Mouse (Mus musculus) liver, embryonic 11.5 days (tissue): Measurements from ENCODE around the gene Cd84. TPM values are rescaled to one million over a fixed set of nuclear protein-coding genes. Genes with fewer than 3 reads are reported as not detected.
A peak's percentile ranks its signal among the peaks of the same experiment; 100 is the strongest.

Source experiments
- ATAC-seq: fragments of 200-750 bp; cut with Nextera tagmentation; replicated peaks from 2 replicates; pipeline ENCODE4 v1.8.0; 2017; ENCODE audit warnings: moderate number of reproducible peaks, mild to moderate bottlenecking, moderate TSS enrichment, moderate library complexity; ENCODE audit not compliant: low FRiP score
- DNase-seq: peaks from one replicate; pipeline ENCODE4 v3.0.0-alpha.2; 2017; ENCODE audit warnings: low spot score
- H3K27ac ChIP-seq: fragments of 300-500 bp; sonication (generic); 2 replicates; pipeline ENCODE4 v1.5.1; 2014; ENCODE audit warnings: mild to moderate bottlenecking, low read depth, low read length, control low read depth
- H3K27me3 ChIP-seq: fragments of 300-500 bp; sonication (generic); replicated peaks from 2 replicates; pipeline ENCODE4 v1.6.1; 2014; ENCODE audit warnings: low read length, mixed read lengths; ENCODE audit not compliant: control insufficient read depth, insufficient read depth
- H3K36me3 ChIP-seq: fragments of 300-500 bp; sonication (generic); 2 replicates; pipeline ENCODE4 v1.6.1; 2014; ENCODE audit warnings: mild to moderate bottlenecking, low read length, moderate library complexity, mixed read lengths; ENCODE audit not compliant: control insufficient read depth, insufficient read depth
- H3K4me1 ChIP-seq: fragments of 300-500 bp; sonication (generic); replicated peaks from 2 replicates; pipeline ENCODE4 v1.6.1; 2014; ENCODE audit warnings: low read length, mixed read lengths; ENCODE audit not compliant: control insufficient read depth, insufficient read depth
- H3K4me2 ChIP-seq: fragments of 300-500 bp; sonication (generic); 2 replicates; pipeline ENCODE4 v1.6.1; 2014; ENCODE audit warnings: mild to moderate bottlenecking, control low read depth, moderate library complexity
- H3K4me3 ChIP-seq: fragments of 300-500 bp; sonication (generic); 2 replicates; pipeline ENCODE4 v1.5.1; 2014; ENCODE audit warnings: low read depth, low read length, control low read depth
- H3K9ac ChIP-seq: fragments of 300-500 bp; sonication (generic); 2 replicates; pipeline ENCODE4 v1.6.1; 2014; ENCODE audit warnings: low read depth, low read length, control low read depth
- H3K9me3 ChIP-seq: fragments of 300-500 bp; sonication (generic); 2 replicates; pipeline ENCODE4 v1.6.1; 2016; ENCODE audit warnings: low read length, inconsistent platforms, mixed read lengths; ENCODE audit not compliant: control insufficient read depth
- WGBS: fragments of 180-500 bp; shearing (Covaris S2); extraction: QIAGEN DNeasy Blood & Tissue Kit; methylation state at CpG from one replicate; pipeline ENCODE4 v1.1.7; 2014; 5-methylcytosine and 5-hydroxymethylcytosine counted together
- polyA plus RNA-seq: library from polyadenylated mRNA; unstranded; fragments of >200 nt; fragmentation: Nextera tagmentation; extraction: Ambion mirVana; gene quantifications from 2 replicates; pipeline ENCODE4 v1.2.1, GENCODE M21; 2014

The Cd84 gene
- polyA plus RNA-seq, 1 experiment from 2014 or later: 4.3 TPM

DNA sequence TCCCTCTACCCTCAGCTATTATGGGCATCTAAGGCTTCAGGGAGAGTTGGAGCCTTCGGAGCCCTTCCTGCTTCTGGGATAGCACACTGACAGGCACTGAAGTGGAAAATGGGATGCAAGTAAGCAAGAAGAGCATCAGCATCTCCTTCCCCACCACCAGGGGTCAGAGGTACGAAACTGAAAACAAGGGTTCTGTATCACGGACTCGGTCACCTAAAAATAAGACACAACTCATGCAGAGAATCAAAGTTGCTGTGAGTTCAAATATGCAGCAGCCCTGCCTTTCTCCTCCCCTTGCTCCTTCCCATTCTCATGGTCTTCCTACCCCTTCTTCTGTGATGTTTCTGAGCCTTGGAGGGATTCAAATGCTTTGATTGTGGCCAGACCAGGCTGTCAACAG lies 14.0 kb upstream of the Cd84 start:
- H3K27me3 ChIP-seq: no peaks in the 10 kb centered on the region
- H3K36me3 ChIP-seq: no peaks in the 10 kb centered on the region
- H3K4me1 ChIP-seq: no peaks in the 10 kb centered on the region
- DNase-seq (no peak), ATAC-seq (no peak)
- WGBS: 41% methylated on average over 4 of the region's 4 CpGs
- no peaks in the 10 kb centered on the region for H3K9me3 ChIP-seq
- no peak overlapping the region for H3K27ac ChIP-seq
- H3K4me3 ChIP-seq: no peak overlapping the region
- no peak overlapping the region for H3K4me2 ChIP-seq
- no peak overlapping the region for H3K9ac ChIP-seq

DNA sequence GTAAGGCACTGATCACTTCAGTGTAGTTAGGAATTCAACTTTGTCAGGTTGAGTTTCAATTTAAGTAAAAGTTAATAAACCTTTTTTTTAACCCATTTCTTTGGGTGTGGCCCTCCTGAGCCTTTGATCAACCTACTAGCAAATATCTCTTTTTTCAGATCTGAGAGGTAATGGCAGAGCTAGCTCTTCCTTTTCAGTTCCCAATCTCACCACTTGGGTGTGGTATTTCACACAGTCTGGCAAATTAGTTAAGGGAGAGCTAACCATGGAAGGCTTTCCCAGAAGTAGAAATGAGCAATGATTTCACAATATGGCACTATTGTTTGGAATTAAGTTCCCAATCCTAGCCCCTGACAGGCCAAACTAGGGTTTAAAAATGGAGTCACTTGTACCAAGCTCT lies 13.3 kb upstream of the Cd84 start:
- H3K4me3 ChIP-seq: no peak overlapping the region
- no peaks in the 10 kb centered on the region for H3K27me3 ChIP-seq
- ATAC-seq (no peak), DNase-seq (no peak)
- no peaks in the 10 kb centered on the region for H3K9me3 ChIP-seq
- no peak overlapping the region for H3K9ac ChIP-seq
- H3K36me3 ChIP-seq: no peaks in the 10 kb centered on the region
- no peak overlapping the region for H3K4me2 ChIP-seq
- H3K4me1 ChIP-seq: no peaks in the 10 kb centered on the region
- H3K27ac ChIP-seq: no peak overlapping the region

GRCm38 (mm10) chr1:171827674-171828073 lies 11.8 kb upstream of the Cd84 start:
- Histone ChIP-seq H3K36me3 (no peaks in the 10 kb centered on the region), H3K9me3 (no peaks in the 10 kb centered on the region), H3K4me2 (no peak overlapping the region), H3K4me3 (no peak overlapping the region), H3K4me1 (no peaks in the 10 kb centered on the region), H3K9ac (no peak overlapping the region), H3K27me3 (no peaks in the 10 kb centered on the region), H3K27ac (no peak overlapping the region)
- ATAC-seq: no peak
- no peak for DNase-seq

GRCm38 (mm10) chr1:171840450-171841023 lies 1.0 kb downstream of the Cd84 start:
- peak overlapping the region; percentile 38 for H3K4me2 ChIP-seq
- no peak overlapping the region for H3K27ac ChIP-seq
- WGBS: 58% methylated on average over 4 of the region's 4 CpGs

DNA sequence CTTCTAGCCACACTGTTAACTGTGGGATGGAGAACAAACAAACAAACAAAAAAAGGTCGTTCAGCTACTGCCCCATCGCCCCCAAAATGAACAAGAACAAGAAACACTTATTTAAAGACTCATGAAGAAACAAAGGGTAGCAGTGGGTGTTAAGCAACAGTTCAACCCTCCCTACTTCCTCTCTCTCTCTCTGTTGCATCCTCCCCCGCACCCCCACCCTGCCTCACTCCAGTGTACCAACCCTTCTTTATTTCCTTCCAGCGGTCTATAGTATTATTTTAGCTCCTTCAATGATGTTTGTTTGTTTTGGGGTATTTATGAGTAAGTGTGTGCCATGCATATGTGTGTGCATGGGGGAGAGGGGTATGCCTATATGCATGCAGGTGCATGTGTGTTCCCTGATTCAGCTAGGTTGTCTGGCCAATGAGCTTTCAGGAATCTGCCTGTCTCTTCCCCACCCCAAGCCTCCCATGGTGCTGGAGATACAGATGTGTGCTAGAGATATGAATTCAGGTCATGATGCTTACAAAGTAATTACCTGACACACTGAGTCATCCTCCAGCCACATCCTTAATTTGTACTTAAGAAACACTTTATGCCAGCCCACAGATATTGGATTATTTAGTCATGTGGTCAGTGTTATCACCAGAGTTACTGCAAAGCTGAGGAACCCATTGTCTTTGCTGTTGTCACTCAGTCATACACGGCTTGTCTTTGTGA lies 5.7 kb downstream of the Cd84 start:
- Histone ChIP-seq H3K4me3 (no peak overlapping the region), H3K4me2 (no peak overlapping the region), H3K27me3 (no peaks in the 10 kb centered on the region), H3K36me3 (no peaks in the 10 kb centered on the region), H3K9ac (no peak overlapping the region), H3K9me3 (no peaks in the 10 kb centered on the region), H3K4me1 (no peaks in the 10 kb centered on the region), H3K27ac (no peak overlapping the region)
- 48% methylated on average over 5 of the region's 5 CpGs for WGBS
- DNase-seq (no peak), ATAC-seq (0 out of 2 replicates have a peak, but pooled peaks have one; percentile 12)

More at GRCm38 (mm10) chr1:171840450-171841023, 1.0 kb downstream of the Cd84 start:
- Histone ChIP-seq H3K9me3 (no peaks in the 10 kb centered on the region), H3K4me1 (no peaks in the 10 kb centered on the region), H3K27me3 (no peaks in the 10 kb centered on the region), H3K4me3 (no peak overlapping the region), H3K9ac (no peak overlapping the region), H3K36me3 (no peaks in the 10 kb centered on the region)
- DNase-seq (no peak), ATAC-seq (no peak)

DNA sequence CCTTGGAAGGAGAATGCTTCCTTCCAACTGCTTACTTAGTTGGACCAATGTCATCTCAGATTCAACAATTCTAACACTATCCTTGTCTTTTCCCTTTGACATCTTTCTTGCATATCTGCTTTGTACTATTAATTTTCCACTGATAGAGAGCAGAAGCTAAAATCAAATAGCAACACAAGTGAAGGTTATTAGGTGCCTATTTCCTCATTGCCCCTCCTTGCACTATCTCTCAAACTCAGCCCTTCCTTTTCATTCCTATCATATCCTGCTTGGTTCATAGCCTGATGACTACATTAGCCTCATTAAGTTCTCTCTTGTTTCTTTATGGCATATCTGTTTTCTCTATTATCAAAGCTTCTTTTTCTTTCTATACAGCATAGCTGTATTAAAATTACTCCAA lies 8.7 kb downstream of the Cd84 start:
- ATAC-seq (no peak), DNase-seq (no peak)
- no peak overlapping the region for H3K9ac ChIP-seq

DNA sequence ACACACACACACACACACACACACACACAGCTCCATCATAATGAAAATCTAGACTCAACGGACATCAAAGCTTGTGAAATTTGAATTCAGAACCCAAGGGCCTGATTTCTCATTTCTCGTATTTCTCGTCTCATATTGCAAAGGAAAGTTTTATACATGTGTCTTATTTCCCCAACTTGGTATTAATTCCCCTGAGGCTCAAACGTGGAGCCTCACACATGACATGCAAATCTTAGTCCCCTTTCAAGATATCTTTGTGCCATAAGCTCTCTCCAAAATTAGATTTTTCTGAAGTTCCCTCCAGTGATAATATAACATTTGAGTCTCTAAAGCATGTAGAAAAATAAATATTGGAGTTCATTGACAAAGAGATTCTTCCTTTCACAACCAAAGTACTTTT lies 9.3 kb downstream of the Cd84 start:
- no peaks in the 10 kb centered on the region for H3K27me3 ChIP-seq
- ATAC-seq (no peak), DNase-seq (no peak)
- H3K4me3 ChIP-seq: no peak overlapping the region
- no peaks in the 10 kb centered on the region for H3K9me3 ChIP-seq
- H3K4me2 ChIP-seq: no peak overlapping the region
- H3K27ac ChIP-seq: no peak overlapping the region
- H3K9ac ChIP-seq: no peak overlapping the region
- no peaks in the 10 kb centered on the region for H3K4me1 ChIP-seq
- H3K36me3 ChIP-seq: no peaks in the 10 kb centered on the region
- 78% methylated on average over 4 of the region's 4 CpGs for WGBS

More for the DNA sequence above, 8.7 kb downstream of the Cd84 start:
- H3K4me3 ChIP-seq: no peak overlapping the region
- no peaks in the 10 kb centered on the region for H3K4me1 ChIP-seq
- no peaks in the 10 kb centered on the region for H3K27me3 ChIP-seq
- no peaks in the 10 kb centered on the region for H3K36me3 ChIP-seq
- H3K4me2 ChIP-seq: no peak overlapping the region
- H3K27ac ChIP-seq: no peak overlapping the region
- H3K9me3 ChIP-seq: no peaks in the 10 kb centered on the region

DNA sequence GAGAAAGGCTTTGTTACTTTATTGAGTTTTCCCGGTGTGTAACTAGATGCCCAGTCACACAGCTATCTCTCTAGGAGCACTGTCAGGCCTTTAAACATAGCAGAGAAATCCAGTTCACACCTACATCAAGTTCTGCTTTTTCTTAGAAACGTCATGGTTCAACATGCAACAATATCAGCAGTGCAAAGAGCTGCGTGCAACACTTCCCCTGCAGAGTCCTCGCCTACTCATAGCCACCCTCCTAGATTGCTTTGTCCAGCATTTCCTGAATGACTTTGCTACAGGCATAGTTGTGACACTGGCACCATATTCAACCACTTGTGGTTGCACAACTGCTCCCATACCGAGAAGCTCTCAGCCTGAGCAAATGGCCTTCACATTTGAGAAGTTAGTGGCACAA lies 10.0 kb downstream of the Cd84 start:
- Histone ChIP-seq H3K4me2 (no peak overlapping the region), H3K9me3 (no peaks in the 10 kb centered on the region), H3K9ac (no peak overlapping the region), H3K4me1 (no peaks in the 10 kb centered on the region), H3K36me3 (no peaks in the 10 kb centered on the region), H3K4me3 (no peak overlapping the region), H3K27me3 (no peaks in the 10 kb centered on the region), H3K27ac (no peak overlapping the region)
- DNase-seq (no peak), ATAC-seq (no peak)
- 58% methylated on average over 5 of the region's 5 CpGs for WGBS

GRCm38 (mm10) chr1:171865467-171865866 lies 26.0 kb downstream of the Cd84 start:
- no peak overlapping the region for H3K4me3 ChIP-seq
- no peaks in the 10 kb centered on the region for H3K9me3 ChIP-seq
- H3K4me1 ChIP-seq: no peaks in the 10 kb centered on the region
- no peaks in the 10 kb centered on the region for H3K27me3 ChIP-seq
- DNase-seq (no peak), ATAC-seq (no peak)
- no peaks in the 10 kb centered on the region for H3K36me3 ChIP-seq
- 70% methylated on average over 4 of the region's 4 CpGs for WGBS
- no peak overlapping the region for H3K27ac ChIP-seq
- no peak overlapping the region for H3K4me2 ChIP-seq
- H3K9ac ChIP-seq: no peak overlapping the region
